Mouse (Mus musculus) midbrain, embryonic 15.5 days (tissue): ENCODE data around the gene Timp2. TPM values are rescaled to one million over a fixed set of nuclear protein-coding genes. Genes with fewer than 3 reads are reported as not detected.

ENCODE experiments used
- polyA plus RNA-seq: library from polyadenylated mRNA; unstranded; fragments of >200 nt; fragmentation: Nextera tagmentation; extraction: Ambion mirVana; gene quantifications from 2 replicates; pipeline ENCODE4 v1.2.1, GENCODE M21; 2015

Timp2 gene
- polyA plus RNA-seq, 1 experiment from 2014 or later, result 83.6 TPM

Other genes with a start within 250 kb of the Timp2 start
- 0.23 and 0.34 TPM in 2 replicates for gene Dnah17, start 225.1 kb downstream of the Timp2 start, polyA plus RNA-seq
- gene Cyth1, start 107.1 kb downstream of the Timp2 start, polyA plus RNA-seq, result 28.5 and 30.2 TPM in 2 replicates
- 20.1 and 23.1 TPM in 2 replicates for gene Usp36, start 65.5 kb downstream of the Timp2 start, polyA plus RNA-seq
- gene Cep295nl, start 13.2 kb downstream of the Timp2 start, polyA plus RNA-seq, result 0.09 and 0.27 TPM in 2 replicates
- gene Lgals3bp, start 46.4 kb upstream of the Timp2 start, polyA plus RNA-seq, result 5.1 and 6.7 TPM in 2 replicates
- 30.6 and 35.1 TPM in 2 replicates for gene Cant1, start 63.3 kb upstream of the Timp2 start, polyA plus RNA-seq
- gene C1qtnf1, start 72.5 kb upstream of the Timp2 start, polyA plus RNA-seq, result 4.2 and 4.3 TPM in 2 replicates
- gene Engase, start 121.1 kb upstream of the Timp2 start, polyA plus RNA-seq, result 6.6 and 8.2 TPM in 2 replicates